Mouse (Mus musculus) adrenal gland, adult 2 months (tissue): ENCODE results near the gene Dlgap4. TPM values are rescaled to one million over a fixed set of nuclear protein-coding genes. Genes with fewer than 3 reads are reported as not detected.

ENCODE experiments used
- DNase-seq: peaks from one replicate; pipeline ENCODE4 v3.0.0; 2021
- polyA plus RNA-seq: library from polyadenylated mRNA; depleted of rRNA; stranded (reverse); fragments of >200 nt; gene quantifications from 2 replicates; pipeline ENCODE4 v1.2.3, GENCODE M21; 2012
- total RNA-seq, 2 experiments: library from RNA; stranded (reverse); gene quantifications; 2 replicates each; pipeline ENCODE4 v1.2.3; 2021

Dlgap4 gene
- total and polyA plus RNA-seq, 3 experiments: 49.5 to 87.7 (median 58.3) TPM

DNA sequence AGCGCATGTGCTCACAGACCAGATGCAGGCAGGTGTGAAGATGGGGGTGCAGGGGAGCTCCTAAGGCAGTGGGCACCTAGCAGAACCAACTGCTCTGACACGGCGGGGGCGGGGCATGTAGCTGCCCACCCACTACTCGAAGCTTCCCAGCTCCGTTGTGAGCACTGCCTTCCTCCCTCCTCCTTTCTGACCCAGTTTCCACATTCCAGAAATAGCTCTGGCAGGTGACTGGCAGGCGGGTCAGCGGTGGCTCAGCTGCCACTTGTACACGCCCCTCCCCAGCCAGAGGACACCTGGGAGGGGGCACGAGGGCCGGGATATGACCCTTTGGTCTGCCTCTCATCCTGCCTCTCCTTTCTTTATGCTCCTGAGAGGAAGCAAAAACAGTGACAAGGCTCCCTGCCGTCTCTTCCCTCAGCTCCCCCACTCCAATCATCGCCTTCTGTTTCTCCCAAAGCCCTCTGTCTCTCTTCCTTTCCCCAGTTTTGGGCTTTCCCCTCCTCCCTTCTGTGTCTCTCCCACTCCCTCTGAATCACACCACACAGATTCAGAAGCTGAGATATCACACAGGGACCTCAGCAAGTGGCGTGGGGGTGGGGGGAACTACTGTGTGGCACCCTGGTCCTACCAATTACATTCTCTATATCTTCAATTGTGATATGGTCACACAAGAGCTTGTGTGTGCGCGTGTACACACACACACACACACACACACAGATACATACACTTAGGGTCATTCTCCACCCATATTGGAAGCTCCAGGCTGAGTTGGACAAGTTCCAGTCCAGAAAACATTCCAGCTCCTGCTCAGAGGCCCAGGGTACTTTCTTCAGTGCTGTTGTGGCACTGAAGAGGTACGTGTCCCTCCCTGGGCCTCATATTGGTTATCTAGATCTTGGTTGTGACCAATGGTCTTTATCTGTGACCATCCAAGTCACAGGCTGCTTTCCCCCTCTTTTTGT is 104.1 kb downstream of the Dlgap4 start:
- peak; percentile 49 for DNase-seq

DNA sequence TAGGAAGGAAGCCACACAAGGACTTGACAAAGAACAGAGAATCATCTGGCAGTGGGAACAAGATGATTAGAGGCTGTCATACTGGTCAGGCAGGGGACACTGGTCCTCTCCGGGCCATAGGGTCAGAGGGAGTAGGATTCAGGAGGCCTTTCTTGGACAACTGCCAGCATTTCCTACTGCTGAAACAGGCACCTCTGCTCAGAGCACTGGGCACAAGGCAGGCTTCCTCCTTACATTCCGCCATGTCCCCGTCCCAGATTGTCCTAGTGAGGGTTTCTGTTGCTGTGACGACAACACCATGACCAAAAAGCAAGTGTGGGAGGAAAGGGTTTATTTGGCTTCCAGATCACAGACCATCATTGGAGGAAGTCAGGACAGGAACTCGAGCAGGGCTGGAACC is 105.3 kb downstream of the Dlgap4 start:
- DNase-seq: peak; percentile 55

DNA sequence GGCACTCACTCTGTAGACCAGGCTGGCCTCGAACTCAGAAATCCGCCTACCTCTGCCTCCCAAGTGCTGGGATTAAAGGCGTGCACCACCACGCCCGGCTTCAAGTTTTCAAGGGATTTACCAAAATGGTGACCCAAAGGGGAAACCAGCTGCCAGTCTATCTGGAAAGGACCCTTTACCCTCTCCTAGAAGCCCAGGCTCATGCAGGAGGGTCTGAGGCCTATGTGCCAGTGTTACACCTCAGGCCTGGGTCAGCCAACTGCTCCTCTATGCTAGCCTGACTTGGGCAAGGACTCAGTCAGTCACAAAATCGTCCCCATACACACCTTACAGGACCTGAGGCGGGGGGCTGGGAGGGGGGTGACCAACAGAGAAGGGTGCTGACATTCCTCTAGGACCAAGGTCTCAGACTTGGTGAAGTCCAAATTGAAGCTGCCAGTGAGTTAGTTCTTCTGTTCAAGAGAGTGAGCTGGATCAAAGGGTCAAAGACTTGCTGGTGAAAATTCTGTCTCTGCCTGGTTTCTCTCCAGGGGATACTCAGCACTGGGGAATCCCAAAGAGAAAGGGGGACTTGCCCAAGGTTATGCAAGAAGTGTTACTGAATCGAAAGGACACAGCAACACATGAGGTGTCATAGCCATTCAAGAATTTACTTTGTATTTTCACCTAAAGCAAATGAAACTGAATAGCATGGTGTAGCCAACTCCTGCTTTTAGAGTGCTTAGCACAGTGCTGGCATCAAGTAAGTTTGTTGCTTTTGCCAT is 106.2 kb downstream of the Dlgap4 start:
- DNase-seq: no peak

DNA sequence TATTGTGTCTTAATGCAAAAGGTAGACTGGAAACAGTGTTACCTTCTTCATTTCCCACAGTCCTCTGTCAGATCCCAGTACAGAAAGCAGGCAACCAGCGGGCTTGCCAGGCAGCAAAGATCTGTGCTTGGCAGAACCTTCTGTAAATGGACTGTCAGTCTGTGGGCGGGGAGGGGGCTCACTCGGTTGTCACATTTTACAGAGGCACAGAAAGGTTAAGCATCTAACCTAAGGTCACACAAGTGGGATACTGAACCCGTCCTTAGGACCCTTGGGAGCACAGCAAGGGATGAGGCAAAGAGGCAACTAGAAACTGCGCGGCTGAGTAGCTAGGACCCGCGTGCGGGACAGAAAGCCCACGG is 106.8 kb downstream of the Dlgap4 start:
- no peak for DNase-seq

DNA sequence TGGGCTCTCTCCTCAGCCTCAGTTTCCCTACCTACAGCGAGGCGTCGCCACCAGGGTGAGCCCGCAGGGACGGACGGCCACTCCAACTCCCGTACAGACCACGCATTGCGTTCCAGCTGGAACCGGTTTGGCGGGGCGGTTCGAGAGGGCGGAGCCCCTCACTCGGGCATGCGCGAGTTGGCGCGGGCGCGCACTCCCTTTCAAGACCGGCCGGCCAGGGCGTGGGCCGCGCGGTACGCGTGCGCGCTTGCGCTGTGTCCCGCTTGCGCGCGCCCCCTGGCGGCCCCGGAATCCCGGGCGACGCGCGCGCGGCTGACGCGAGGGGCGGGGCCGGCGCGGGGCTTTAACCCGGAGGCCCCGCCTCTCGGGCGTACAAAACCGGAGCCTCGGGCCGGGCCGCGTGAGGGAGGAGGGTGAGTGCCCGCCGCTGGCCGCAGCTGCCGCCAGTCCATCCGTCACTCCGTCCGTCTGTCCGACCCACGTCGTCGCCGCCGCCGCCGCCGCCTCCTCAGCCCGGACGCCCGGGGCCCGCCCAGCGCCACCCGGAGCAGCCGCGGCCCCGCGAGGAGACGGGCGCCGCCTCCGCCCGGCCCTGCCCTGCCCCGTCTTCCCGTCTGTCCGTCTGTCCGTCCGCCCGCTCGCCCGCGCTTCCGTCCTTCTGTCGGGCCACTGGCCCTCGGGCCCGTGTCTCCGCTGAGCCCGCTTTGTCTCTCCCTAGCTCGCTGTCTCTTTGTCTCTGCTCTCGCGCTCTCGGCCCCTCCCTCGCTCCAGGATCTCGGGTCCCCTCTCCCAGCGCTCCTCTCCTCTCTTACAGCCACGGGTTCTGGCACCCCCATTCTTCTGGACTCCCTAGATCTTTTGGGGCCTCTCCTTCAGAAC is 107.4 kb downstream of the Dlgap4 start:
- peak; percentile 98 for DNase-seq

DNA sequence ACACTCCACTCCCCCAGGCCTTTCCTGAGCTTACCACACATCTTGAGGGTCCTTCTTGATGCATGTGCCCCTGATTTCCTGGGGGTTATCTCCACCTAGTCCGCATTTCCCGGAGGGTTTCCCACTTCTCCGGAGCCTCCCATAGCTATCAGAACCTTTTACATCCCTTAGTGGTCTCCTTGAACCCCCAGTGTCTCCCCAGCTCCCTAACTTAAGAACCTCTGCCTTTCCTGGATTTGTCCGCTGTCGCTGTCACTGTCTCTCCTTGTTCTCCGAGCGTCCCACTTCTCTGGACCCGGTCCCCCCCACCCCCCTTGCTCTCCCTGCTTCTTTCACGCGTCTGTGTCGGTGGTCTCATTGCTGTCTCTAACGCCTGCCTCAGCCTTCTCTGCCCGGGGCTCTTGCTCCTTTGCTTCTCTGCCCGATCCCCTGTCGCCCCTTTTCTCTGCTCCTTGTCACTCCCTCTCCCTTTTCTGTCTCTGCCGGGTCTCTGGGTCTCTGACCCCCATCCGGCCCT is 108.1 kb downstream of the Dlgap4 start:
- no peak for DNase-seq

DNA sequence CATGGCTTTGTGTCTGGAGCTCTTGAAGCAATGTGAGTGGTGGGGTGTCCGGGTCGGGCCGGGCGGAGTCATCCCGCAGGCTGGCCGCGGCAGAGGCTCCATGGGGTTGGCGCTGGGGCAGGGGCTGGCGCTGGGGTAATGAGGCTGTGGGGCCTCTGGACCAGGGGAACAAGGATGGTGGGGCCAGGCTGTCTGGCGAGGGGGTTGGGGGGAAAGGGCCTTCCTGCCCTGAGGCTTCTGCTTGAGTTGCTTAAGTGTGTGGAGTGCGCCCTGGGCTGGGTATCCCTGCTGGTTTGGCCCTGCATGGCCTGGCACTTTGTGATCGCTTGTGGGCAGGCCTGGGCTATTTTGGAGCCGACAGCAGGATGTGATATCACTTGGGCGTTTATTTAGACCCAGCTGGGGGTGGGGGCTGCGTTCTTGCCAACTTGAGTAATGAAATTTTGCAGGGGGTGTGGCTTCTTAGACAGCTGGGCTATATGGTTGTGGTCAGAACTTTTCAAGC is 108.6 kb downstream of the Dlgap4 start:
- peak; percentile 78 for DNase-seq

DNA sequence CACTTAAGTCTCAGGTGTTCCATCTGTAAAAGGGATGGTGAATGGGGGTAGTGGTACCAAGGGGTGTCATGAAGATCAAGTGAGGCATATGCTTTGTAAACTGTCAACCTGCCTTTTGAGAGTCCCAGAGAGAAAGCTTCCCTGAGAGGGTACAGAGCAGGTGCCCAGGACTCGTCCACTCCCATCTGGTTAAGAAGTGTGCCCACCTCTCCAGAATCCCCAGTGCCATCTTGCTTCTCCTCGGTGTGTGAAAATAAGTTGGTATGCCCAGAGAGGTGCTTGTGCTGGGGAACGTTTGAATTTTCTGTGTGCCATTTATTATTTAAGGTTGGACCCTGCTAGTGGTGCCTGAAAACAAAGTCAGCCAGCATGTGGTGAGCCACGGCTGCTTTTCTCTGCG is 109.2 kb downstream of the Dlgap4 start:
- DNase-seq: no peak

DNA sequence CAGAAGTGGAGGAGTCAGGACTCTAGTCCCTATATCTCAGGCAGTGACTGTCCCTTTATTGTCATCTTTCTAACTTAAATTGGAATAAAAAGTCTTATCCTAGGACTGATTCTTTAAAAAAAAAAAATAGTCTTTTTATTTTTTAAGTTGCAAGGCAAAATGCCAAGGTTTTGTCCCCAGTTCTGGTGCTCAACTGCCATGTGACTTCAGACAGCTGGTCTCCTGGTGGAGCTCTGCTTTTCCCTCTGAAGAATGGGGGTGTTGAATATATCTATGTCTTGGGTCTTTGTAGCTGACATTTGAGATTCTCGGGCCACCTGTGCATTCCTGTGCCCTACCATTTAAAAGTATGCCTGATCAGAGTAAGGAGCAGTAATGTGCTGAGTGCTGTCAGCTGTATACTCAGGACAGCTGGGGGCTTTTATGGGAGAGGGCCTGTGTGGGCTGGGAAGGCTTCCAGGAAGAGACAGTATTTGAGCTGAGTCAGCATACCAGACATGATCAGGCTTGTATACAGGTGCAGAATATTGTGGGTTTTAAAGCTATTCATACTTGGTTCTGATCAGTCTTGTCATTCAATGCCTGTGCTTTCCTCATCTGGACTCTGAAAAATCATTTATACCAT is 110.5 kb downstream of the Dlgap4 start:
- no peak for DNase-seq

DNA sequence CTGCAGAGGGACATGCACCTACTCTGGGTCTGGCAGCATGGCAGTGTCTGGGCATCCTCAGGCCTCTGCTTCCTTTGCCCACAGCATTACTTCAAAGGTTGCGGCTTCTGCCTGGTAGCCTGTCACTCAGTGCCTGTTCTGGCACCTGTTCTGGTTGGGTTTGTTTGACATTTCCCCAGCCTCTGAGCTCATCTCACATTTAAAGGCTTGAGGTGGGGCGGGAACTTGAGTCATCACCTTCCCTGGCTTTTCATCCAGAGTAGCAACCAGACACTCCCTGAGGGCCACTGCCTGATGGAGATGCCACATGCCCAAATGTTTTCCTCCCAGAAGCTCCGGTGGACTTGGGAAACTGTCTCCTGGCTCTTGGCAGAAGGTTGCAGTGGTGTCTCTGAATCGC is 111.4 kb downstream of the Dlgap4 start:
- DNase-seq: no peak

DNA sequence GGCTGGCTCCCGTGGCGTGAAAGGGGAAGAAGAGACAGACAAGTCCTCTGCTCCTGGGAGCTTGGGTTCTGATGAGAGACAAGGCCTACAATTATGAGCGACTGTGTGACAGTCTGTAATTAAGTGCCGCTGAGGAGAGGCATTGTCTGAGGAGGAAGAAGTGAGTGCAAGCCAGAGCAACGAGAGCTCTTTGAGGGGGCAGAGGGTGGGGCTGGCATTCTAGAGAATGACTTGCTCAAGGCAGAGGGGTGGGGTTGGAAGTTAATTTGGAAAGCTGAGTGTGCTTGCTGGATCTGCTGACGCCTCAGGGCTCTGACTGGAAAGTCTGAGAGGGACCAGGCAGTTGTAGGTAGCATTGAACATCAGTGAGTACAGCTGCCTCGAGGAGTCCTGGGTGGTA is 112.8 kb downstream of the Dlgap4 start:
- DNase-seq: no peak

DNA sequence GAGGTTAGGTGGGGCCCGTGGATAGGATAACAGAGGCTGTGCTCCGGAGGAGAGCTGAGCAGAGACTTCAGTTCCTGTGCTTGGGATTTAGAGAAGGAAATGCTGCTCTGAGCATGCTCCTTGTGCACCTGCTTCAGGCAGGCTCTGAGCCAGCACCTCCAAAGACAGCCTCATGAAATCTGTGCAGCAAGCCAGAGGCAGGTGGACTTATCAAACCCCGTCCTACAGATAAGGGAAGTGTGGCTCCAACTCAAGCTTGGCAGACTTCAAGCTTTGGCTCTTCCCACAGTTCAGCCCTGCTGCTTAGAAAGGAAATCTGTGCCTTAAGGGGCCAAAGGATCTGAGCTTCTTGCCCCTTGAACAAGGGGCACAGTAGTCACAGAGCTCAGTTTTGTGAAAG is 113.4 kb downstream of the Dlgap4 start:
- no peak for DNase-seq

DNA sequence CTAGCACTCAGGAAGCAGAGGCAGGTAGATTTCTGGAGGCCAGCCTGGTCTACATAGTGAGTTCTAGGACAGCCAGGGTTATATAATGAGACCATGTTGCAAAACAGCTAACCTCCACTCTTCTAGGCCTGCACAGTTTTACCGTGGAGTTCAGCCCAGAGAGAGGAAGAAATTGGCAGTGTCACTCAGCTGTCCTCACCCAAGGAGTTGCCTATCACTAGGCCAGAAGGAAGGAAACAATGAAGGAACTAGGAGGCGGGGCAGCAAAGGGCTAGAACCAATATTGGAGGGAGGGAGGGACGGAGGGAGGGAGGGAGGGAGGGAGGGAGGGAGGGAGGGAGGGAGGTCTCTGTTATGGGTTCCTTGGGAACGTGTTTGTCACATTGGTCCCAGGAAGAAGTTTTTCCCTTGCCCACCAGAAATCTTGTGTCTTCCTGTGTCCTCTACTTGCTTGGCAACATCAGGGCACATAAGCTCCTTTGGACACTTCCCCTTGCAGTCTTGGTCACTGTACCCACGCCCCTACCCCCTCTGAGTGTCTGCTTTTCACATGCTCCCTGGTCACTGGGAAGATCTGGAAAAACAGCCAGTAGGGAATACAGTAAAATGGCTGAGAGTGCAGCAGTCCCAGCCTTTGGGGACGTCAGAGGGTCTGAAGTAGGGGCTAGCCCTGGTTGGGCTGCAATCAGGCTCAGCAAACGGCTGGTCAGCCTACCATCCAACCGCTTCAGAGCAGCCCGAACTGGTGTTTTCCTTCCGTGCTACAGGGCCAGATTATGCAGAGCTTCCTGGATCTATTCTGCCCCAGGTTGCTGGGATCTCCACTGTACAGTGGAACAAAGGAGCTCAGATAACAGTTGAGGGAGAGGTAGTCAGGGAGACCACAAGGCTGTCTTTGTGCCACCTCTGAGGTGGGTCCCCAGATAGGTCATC is 116.3 kb downstream of the Dlgap4 start:
- DNase-seq: no peak

DNA sequence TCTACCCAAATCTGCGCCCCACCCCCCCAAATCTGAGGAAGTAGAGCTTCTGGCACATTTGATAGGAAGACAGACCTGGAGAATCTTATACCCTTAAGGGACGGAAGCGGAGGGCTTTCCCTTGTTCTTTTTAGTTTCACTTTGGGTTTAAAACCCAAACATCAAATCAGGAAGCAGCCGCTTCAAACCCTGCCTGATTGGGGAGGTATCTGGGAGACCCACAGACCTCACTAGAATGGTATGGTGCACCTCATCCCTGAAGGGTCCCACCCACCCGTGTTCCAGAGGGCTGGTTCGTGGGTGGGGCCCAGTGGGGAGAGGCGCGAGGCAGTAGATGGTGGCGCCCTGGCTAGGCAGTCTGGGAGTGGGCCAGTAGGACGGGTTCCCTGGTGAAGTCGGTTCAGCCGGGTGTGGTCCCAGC is 117.0 kb downstream of the Dlgap4 start:
- no peak for DNase-seq

DNA sequence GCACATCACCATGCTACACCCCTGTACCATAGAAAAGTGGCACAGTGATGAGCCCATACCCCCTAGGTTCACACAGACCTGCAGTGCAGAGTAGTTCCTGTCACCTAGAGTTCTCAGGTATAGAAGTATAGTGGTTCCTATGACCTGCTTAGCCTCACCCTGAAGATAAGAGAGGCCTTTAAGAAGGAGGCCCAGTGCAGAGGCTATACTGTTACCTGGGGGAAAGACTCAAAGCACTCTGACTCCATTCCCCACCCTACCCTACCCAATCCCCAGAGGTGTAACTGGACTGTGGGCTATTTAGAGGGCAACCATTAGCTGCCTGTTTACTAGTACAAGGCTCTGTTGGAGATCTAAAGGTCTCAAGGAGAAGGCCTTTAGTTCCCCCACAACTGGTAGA is 118.1 kb downstream of the Dlgap4 start:
- no peak for DNase-seq

DNA sequence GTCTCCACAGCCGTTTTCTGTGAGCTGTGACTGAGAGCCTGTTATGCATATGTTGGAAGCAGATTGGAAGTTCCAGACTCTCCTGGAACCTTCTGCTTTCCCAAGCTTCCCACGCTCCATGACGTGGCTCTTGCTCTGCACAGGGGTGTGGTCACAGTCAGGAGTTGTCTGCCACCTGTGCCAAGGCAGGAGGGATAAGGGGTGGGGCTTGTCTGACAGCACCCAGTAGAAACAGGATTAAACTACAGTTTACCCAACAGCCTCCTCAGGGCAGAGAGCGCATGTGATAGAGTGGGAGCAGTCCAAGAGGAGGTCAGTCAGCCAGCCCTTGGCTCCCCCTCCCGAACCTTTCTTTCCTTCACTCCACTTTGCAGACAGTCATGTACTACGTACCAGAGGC is 118.6 kb downstream of the Dlgap4 start:
- peak; percentile 79 for DNase-seq

DNA sequence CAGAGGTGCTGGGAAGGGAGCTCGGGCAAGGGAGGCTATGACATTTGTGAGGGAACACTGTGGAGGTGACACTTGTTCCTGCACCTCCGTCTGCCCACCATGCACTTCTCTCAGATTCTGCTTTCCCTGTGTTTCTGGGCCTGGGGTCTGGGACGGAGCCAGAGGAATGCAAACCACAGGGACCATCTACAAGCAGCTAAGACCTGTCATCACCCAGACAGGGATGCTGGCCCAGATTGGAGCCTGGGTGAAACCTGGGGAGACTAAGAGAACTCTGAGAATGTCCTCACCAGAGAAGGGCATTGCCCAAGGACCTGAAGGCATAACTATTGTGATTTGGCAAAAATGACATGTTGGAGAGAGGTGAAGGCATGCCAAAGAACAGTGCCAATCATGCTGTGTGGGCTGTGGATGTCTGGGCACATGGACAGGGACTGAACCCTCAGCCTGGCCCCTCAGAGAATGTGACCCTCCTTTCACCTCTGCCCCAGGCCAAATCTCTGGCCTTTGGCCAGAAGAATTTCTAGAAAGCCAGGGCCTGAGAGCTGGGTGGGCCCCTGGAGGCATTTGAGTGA is 122.3 kb downstream of the Dlgap4 start:
- no peak for DNase-seq

DNA sequence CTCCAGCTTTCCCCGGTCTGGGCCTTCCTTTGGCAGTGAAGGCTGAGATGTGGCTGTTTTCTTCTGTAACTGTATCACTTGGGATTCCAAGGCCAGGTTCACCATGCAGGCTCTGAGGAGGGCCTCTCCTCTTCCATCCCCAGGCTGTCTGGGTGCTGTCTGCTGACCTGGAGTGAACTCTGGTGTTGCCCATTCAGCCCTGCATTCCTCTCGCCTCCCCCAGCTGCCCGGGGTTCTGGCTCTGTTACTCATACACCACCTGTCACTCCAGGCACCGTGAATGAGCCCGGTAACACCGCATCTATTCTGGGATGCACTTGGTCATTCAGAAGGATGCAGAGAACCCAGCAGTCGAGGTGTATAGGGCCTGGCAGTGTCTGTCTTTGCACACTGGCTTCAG is 123.3 kb downstream of the Dlgap4 start:
- DNase-seq: no peak

DNA sequence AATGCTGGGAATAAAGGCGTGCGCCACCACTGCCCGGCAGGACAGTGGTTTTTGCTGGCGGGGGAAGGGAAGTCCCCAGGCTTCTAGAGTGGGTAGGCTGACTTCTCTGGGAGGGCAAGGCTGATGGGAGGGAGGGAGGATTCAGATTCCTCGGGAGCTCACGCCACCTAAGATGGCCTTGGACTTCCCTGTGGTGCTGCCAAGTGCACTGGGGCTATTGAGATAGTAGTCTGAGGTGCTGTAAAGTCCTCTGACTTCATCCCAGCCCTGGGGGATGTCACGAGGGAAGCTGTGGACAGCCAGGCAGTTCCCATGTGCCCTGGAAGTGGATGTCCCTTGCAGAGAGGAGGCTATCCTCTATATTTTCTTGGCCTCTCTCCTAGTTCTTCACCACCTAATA is 124.5 kb downstream of the Dlgap4 start:
- peak; percentile 86 for DNase-seq

DNA sequence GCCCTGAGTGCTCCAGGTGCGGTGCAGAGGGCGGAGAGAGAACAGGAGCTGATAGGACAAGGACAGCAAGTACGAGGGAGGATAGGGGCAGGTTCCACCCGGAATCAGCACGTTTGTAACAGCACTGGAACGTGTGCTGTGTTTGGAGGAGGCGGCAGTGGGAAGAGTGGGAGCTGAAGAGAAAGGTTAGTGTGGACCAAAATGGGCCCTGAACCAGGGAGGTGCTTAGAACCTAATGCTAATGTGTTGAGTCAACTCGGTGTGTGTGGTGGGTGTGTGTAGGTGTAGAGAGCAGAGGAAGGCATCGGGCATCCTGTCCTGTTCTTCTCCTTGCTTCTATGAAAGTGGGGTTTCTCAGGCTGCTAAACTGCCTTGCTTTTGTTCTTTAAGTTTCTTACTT is 127.8 kb downstream of the Dlgap4 start:
- no peak for DNase-seq
